Mouse (Mus musculus): ENCODE measurements around the gene Hnrnph3. TPM values are rescaled to one million over a fixed set of nuclear protein-coding genes. Genes with fewer than 3 reads are reported as not detected.

The Hnrnph3 gene
- polyA plus RNA-seq, 1 experiment from 2014 or later, result 138 TPM

DNA sequence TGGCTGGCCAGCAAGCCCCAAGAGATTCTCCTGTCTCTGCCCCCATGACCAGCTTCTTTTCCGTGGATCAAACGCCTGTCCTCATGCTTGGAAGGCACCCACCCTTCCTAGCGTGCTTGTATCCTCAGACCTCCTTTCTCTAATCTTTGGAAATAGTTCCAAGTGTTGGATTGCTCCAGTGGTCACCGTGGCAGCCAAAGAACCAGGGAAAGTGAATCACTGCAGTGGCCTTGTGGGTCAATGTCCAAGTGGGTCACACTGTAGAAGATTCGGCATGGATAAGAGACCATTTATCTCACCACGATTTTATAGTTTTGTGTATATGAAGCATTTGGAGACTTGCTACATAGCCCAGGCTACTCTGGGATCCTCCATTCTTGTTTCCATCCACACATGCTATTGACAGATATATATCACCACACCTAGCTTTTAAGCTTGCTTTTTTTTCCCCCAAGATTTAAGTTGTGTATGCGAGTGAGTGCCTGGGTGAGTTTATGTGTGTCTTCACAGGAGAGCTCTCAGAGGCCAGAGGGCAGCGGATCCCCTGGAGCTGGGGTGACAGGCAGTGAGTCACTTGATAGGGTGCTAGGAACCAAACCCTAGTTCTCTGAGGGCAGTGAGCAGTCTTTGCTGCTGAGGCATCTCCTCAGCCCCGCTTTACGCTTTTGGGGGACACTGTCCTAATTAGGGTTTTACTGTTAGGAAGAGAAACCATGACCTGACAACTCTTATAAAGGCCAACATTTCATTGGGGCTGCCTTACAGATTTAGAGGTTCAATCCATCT lies 3.6 kb upstream of the Hnrnph3 start:
- ATAC-seq (ENCODE audit: insufficient number of reproducible peaks, insufficient read depth, low FRiP score, low TSS enrichment, low read depth), result no peak
- 91% methylated on average over 10 of the region's 10 CpGs for WGBS
- H3K36me3 ChIP-seq, result no peaks in the 10 kb centered on the region

GRCm38 (mm10) chr10:63026795-63027160 lies 2.8 kb upstream of the Hnrnph3 start:
- Histone ChIP-seq H3K4me3 (no peak overlapping the region), H3K4me2 (peak overlapping the region; percentile 39; the same call in 1 of the 2 replicates), H3K27ac (peak overlapping the region; percentile 66), H3K4me1 (peaks cover 25% of the 10 kb centered on the region), H3K27me3 (no peaks in the 10 kb centered on the region), H3K36me3 (no peaks in the 10 kb centered on the region), H3K9me3 (no peaks in the 10 kb centered on the region), H3K9ac (no peak overlapping the region)
- WGBS, result 81% methylated on average over 6 of the region's 6 CpGs
- no peak for ATAC-seq (ENCODE audit: insufficient number of reproducible peaks, insufficient read depth, low FRiP score, low TSS enrichment, low read depth)

More for the DNA sequence above, 3.6 kb upstream of the Hnrnph3 start:
- no peak overlapping the region for H3K9ac ChIP-seq
- peaks cover 22% of the 10 kb centered on the region for H3K4me1 ChIP-seq
- H3K4me3 ChIP-seq, result no peak overlapping the region
- no peak overlapping the region for H3K4me2 ChIP-seq
- H3K27ac ChIP-seq, result no peak overlapping the region
- H3K9me3 ChIP-seq, result no peaks in the 10 kb centered on the region
- H3K27me3 ChIP-seq, result no peaks in the 10 kb centered on the region

DNA sequence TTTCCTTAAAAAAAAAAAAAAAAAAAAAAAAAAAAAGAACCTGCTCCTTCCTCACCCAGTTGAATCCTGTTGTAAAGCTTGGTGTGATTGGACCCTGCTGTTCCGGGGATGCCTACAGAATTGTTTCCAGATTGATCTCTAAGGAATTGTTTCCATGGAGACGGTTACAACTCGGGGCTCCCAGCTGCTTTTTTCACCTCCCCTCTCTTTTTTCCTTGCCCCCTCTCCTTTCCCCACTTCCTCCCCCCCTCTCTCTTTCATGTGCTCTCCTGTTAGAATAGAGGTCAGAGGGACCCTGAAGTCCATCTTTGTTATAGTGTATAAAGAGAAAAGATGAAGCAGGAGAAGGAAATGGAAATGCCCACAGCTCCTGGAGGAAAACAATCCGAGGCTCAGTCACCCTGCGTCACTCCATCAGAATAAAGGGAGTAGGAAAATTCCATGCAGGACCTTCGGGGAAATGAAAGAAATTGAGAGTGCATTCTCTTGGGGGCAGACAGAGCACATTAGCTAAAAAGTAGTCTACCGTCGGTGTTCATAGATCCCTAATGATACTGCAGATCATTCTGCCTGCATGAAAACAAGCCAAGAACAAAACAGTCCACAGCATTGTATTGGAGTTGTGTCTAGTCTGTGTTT lies 2.3 kb upstream of the Hnrnph3 start:
- Histone ChIP-seq H3K9ac (no peak overlapping the region), H3K36me3 (no peaks in the 10 kb centered on the region), H3K4me1 (peaks cover 29% of the 10 kb centered on the region), H3K9me3 (no peaks in the 10 kb centered on the region), H3K27ac (peak overlapping the region; percentile 66), H3K4me3 (peak overlapping the region; percentile 2; the same call in 1 of the 2 replicates), H3K27me3 (no peaks in the 10 kb centered on the region), H3K4me2 (peak overlapping the region; percentile 39)
- 14% methylated on average over 8 of the region's 8 CpGs for WGBS
- ATAC-seq (ENCODE audit: insufficient number of reproducible peaks, insufficient read depth, low FRiP score, low TSS enrichment, low read depth), result no peak

- H3K27ac ChIP-seq, result peak overlapping the region; percentile 100
- WGBS, result 24% methylated on average over 6 of the region's 6 CpGs
- no peak for ATAC-seq (ENCODE audit: insufficient number of reproducible peaks, insufficient read depth, low FRiP score, low TSS enrichment, low read depth)
- peak overlapping the region; percentile 93; the same call in 1 of the 2 replicates for H3K4me3 ChIP-seq
- no peaks in the 10 kb centered on the region for H3K9me3 ChIP-seq
- no peaks in the 10 kb centered on the region for H3K36me3 ChIP-seq
- H3K27me3 ChIP-seq, result no peaks in the 10 kb centered on the region
- peaks cover 34% of the 10 kb centered on the region for H3K4me1 ChIP-seq
- no peak overlapping the region for H3K9ac ChIP-seq
- H3K4me2 ChIP-seq, result peak overlapping the region; percentile 69
These were observed 1.5 kb upstream of the Hnrnph3 start for GRCm38 (mm10) chr10:63025491-63026011.

DNA sequence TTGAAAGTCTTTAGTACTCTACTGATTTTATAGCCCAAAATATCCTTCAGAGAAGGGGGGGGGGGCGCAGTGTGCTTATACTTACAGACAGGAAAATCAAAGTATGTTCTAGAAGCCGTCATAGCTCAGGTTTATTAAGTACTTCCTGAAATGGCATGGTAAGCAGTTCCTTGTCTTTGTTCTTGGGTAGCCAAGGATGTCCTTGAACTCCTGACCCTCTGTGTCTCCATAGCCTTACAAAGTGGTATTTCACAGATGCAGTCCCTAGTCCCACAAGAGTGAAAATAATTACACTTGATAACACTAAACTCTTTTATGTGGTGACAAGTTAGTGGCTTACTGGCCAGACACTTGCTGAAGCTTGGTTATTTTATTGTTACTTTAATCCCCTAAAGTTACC lies 999 bp upstream of the Hnrnph3 start:
- H3K9me3 ChIP-seq, result no peaks in the 10 kb centered on the region
- 35% methylated on average over 2 of the region's 2 CpGs for WGBS
- H3K9ac ChIP-seq, result peak overlapping the region; percentile 100
- H3K4me2 ChIP-seq, result peak overlapping the region; percentile 69
- no peak for ATAC-seq (ENCODE audit: insufficient number of reproducible peaks, insufficient read depth, low FRiP score, low TSS enrichment, low read depth)
- peak overlapping the region; percentile 93 for H3K4me3 ChIP-seq
- H3K27ac ChIP-seq, result peak overlapping the region; percentile 100
- H3K4me1 ChIP-seq, result peaks cover 39% of the 10 kb centered on the region
- H3K27me3 ChIP-seq, result no peaks in the 10 kb centered on the region
- H3K36me3 ChIP-seq, result no peaks in the 10 kb centered on the region

- peak; percentile 16; the same call in 1 of the 2 replicates for ATAC-seq (ENCODE audit: insufficient number of reproducible peaks, insufficient read depth, low FRiP score, low TSS enrichment, low read depth)
- Histone ChIP-seq H3K27me3 (no peaks in the 10 kb centered on the region), H3K36me3 (no peaks in the 10 kb centered on the region), H3K4me2 (peak overlapping the region; percentile 69), H3K9me3 (no peaks in the 10 kb centered on the region), H3K27ac (peak overlapping the region; percentile 100), H3K4me1 (peaks cover 40% of the 10 kb centered on the region), H3K4me3 (peak overlapping the region; percentile 93), H3K9ac (peak overlapping the region; percentile 100)
- WGBS, result 0% methylated on average over 8 of the region's 8 CpGs
These were observed 528 bp upstream of the Hnrnph3 start for GRCm38 (mm10) chr10:63024580-63024910.

GRCm38 (mm10) chr10:63023121-63023748 lies 782 bp downstream of the Hnrnph3 start:
- WGBS, result under 1% methylated on average over 66 of the region's 68 CpGs
- peak overlapping the region; percentile 70 for H3K4me2 ChIP-seq
- ATAC-seq (ENCODE audit: insufficient number of reproducible peaks, insufficient read depth, low FRiP score, low TSS enrichment, low read depth), result peak; percentile 12
- peaks cover 42% of the 10 kb centered on the region for H3K4me1 ChIP-seq
- peak overlapping the region; percentile 100 for H3K27ac ChIP-seq
- H3K9ac ChIP-seq, result peak overlapping the region; percentile 100
- H3K27me3 ChIP-seq, result no peaks in the 10 kb centered on the region
- peak overlapping the region; percentile 93 for H3K4me3 ChIP-seq
- no peaks in the 10 kb centered on the region for H3K36me3 ChIP-seq
- no peaks in the 10 kb centered on the region for H3K9me3 ChIP-seq

DNA sequence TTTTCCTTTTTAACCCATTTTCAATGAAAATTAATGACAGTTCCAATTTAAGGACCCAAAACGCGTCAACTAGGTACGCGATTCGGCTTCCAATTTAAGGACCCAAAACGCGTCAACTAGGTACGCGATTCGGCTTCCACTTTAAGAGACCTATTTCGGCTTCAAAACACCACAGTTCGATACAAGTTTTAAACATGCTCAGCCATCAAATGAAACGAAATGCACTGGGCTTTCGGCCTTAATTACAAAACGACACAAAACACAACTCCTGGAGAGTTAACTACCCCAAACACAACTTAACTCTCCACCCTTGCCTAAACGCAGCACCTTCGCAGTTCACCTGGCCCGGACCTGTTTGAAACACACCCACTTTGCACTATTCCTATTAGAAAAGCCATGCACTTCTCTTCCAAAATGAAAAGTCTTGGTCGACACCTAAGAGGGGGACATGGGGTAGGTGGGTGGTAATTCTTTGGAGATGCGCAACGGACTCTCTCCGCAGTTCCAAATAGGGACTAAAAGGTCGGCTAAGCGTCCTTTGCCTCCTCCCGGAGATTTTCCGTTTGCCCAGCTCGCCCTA lies 1.4 kb downstream of the Hnrnph3 start:
- no peaks in the 10 kb centered on the region for H3K9me3 ChIP-seq
- peak overlapping the region; percentile 100 for H3K27ac ChIP-seq
- peaks cover 4% of the 10 kb centered on the region for H3K36me3 ChIP-seq
- peak overlapping the region; percentile 70 for H3K4me2 ChIP-seq
- peak overlapping the region; percentile 100 for H3K9ac ChIP-seq
- peaks cover 42% of the 10 kb centered on the region for H3K4me1 ChIP-seq
- no peaks in the 10 kb centered on the region for H3K27me3 ChIP-seq
- WGBS, result under 1% methylated on average over 27 of the region's 27 CpGs
- ATAC-seq (ENCODE audit: insufficient number of reproducible peaks, insufficient read depth, low FRiP score, low TSS enrichment, low read depth), result no peak
- H3K4me3 ChIP-seq, result peak overlapping the region; percentile 93

DNA sequence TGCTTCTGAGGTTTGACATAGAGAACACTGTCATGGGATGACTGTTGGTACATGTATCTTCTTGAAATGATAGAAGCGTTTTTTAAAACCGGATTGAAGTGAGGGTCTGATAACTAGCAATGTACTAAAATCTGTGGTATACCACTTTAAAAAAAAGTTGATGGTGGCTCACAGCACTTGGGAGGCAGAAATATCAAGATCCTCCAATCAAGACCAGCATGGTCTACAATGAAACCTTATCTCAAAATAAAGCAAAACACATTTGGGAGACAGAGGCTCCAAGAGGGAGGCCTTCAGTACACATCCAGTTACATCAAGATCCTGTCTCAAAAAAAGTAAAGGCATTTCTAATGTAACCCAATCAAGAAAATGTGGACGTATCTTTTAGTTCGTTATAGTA lies 2.3 kb downstream of the Hnrnph3 start:
- Histone ChIP-seq H3K9me3 (no peaks in the 10 kb centered on the region), H3K36me3 (peaks cover 13% of the 10 kb centered on the region), H3K4me3 (peak overlapping the region; percentile 93), H3K4me2 (peak overlapping the region; percentile 70), H3K4me1 (peaks cover 38% of the 10 kb centered on the region), H3K27me3 (no peaks in the 10 kb centered on the region), H3K9ac (peak overlapping the region; percentile 100), H3K27ac (no peak overlapping the region)
- ATAC-seq (ENCODE audit: insufficient number of reproducible peaks, insufficient read depth, low FRiP score, low TSS enrichment, low read depth), result no peak
- 33% methylated on average over 4 of the region's 4 CpGs for WGBS

- H3K4me1 ChIP-seq, result peaks cover 20% of the 10 kb centered on the region
- no peak overlapping the region for H3K27ac ChIP-seq
- no peak overlapping the region for H3K9ac ChIP-seq
- WGBS, result 88% methylated on average over 6 of the region's 6 CpGs
- no peaks in the 10 kb centered on the region for H3K9me3 ChIP-seq
- ATAC-seq (ENCODE audit: insufficient number of reproducible peaks, insufficient read depth, low FRiP score, low TSS enrichment, low read depth), result no peak
- no peak overlapping the region for H3K4me3 ChIP-seq
- peaks cover 37% of the 10 kb centered on the region for H3K36me3 ChIP-seq
- H3K27me3 ChIP-seq, result no peaks in the 10 kb centered on the region
- no peak overlapping the region for H3K4me2 ChIP-seq
These were observed 4.7 kb downstream of the Hnrnph3 start for GRCm38 (mm10) chr10:63019304-63019703.

DNA sequence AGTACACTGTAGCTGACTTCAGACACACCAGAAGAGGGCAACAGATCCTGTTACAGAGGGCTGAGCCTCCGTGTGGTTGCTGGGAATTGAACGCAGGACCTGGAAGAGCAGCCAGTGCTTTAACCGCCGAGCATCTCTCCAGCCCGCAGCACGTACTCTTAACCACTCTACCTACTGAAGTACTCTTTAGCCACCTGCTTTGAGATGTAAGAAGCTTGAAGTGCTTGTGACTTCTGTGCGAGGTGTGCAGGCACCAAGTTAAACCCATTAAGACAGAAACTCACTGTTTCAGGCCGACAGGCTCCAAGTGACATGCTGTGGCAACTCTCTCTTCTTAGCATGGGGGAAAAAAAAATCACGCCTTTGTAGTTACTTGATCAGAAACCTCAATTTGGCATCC lies 9.8 kb downstream of the Hnrnph3 start:
- Histone ChIP-seq H3K27ac (no peak overlapping the region), H3K36me3 (peaks cover 83% of the 10 kb centered on the region), H3K9me3 (no peaks in the 10 kb centered on the region), H3K4me1 (no peaks in the 10 kb centered on the region), H3K9ac (no peak overlapping the region), H3K4me2 (no peak overlapping the region), H3K4me3 (no peak overlapping the region), H3K27me3 (no peaks in the 10 kb centered on the region)
- no peak for ATAC-seq (ENCODE audit: insufficient number of reproducible peaks, insufficient read depth, low FRiP score, low TSS enrichment, low read depth)
- 86% methylated on average over 9 of the region's 9 CpGs for WGBS
